Mouse (Mus musculus) v-Abl transformed pro-B cells (cell line): ENCODE measurements around the gene Shank3.

Experiments used
- in situ Hi-C, 2 experiments: fragments of 400-800 bp; cut with MboI; formaldehyde crosslinking; loops; one replicate each; pipeline ENCODE4 v1.15.1; 2025; ENCODE audit not compliant: unreplicated experiment in 2 of 2

The Shank3 gene

GRCm38 (mm10) chr15:89521951-89522350 is 22.5 kb downstream of the Shank3 start:
- in situ Hi-C loops: no loop called here

DNA sequence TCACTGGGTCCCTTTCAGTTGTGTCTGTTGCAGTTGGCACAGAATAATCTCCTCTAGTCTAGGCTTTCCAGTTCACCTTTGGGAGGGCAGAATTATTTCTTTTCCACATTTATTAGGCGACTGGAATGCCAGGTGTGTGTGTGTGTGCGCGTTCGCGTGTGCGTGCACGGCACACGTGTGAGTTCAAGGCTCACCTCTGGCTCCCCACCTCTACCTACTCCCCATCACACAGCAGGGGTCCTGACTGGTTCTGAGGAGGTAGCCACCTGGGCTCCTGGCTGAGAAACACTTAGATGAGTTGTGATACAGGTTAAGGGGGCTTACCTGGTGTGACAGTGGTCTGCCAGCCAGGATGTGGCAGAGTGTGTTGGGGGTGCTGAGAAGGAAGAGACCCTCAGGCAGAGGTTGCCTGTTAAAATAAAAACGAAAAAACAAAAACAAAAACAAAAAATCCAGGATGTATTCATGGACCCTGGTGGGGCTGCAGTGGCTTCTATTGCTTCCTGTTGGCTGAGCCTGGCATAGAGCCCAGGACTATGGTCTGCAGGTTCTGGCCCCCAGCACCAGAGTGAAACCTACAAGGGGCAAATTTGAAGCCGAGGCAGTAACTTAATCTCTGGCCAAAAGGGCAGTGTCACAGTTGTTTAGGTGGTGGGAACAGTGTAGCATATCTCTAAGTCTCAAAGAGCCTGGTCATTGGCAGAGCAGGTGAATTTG is 23.3 kb downstream of the Shank3 start:
- in situ Hi-C loops: no loop called here

- in situ Hi-C loops: no loop called here
Observed at GRCm38 (mm10) chr15:89523283-89523832, 23.9 kb downstream of the Shank3 start.

GRCm38 (mm10) chr15:89524001-89524571 is 24.7 kb downstream of the Shank3 start:
- in situ Hi-C loops: no loop called here

- in situ Hi-C loops: no loop called here
Observed at GRCm38 (mm10) chr15:89524611-89525415, 25.4 kb downstream of the Shank3 start.

DNA sequence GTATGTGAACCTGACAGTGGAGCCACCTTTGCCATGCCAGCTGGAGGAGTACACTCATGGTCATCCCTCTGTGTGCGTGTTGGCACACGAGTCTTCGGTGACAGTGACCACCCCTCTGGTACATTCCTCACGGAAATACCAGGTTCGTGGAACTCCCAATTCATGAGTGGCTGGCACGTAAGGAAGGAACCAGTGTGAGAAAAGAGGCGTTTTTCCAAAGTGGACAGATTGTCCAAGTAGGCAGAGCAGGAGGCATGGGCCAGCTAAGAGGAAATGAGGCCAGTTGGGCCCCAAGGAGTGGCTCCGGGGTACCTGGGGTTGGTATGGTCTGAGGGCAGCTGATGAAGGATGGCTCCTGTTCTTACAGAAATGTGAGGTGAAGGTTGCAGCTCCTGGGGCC is 26.0 kb downstream of the Shank3 start:
- in situ Hi-C loops: no loop called here

DNA sequence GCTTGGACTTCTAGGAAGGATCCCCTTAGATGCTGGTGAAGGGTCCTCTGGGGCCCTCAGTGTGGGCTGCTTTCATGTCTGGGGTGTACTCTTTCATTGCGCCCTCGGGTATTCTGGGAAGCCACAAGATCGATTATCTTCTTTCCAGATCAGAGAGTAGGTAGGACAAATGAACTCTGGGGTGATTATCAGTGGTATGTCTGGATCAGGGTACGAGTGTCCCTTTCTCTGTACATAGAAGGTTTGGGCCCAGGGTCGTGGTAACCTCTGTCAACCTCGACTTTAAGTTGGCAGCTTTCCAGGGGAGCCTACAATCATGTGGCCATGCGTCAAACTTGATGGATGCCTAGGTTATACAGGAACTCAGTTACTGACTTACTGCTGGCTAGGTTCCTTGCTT is 26.5 kb downstream of the Shank3 start:
- in situ Hi-C loops: no loop called here

DNA sequence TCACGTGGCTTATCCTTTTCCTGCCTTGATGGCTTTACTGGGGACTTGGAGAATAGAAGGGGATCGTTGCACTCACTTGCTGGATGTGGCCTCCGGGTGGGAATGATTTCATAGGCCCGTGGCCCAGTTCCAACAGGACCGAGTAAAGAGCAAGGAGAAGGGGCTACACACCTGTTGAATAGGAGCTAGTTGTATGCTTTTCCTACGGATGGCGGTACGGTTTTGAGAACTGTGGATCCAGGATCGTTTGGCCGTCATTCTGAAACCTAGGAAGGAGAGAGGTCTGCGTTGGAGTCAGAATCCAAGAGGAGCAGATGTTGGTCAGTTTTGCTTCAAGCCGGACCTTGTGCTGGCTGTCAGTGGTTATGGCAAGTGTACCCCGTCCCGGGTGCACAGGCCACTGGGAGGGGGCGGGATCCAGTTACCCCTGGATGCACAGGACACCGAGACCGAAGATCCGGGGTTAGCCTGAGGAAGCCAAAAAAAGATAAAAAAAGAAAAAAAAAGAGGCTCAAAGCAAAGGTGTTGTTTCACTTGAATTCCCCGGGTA is 27.4 kb downstream of the Shank3 start:
- in situ Hi-C loops: no loop called here

GRCm38 (mm10) chr15:89527466-89527865 is 28.0 kb downstream of the Shank3 start:
- in situ Hi-C loops: no loop called here

- in situ Hi-C loops: no loop called here
Observed at GRCm38 (mm10) chr15:89528201-89528850, 28.9 kb downstream of the Shank3 start.

DNA sequence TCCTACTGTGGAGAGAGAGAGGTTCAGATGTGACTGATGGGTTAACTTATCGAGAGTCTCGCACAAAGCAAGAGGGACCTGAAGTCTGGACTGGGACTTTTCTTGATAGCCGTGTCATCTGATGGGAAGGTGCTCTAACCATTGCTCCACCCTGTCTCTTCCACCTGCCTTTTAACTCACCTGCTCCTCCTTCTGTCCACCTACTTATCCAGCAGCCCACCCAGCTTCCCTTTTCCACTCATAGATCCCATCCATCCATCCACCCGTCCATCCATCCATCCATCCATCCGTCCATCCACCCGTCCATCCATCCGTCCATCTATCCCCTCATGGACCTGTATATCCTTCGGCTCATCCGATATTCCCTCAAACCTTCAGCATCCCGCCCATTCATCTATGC is 29.5 kb downstream of the Shank3 start:
- in situ Hi-C loops: no loop called here

- in situ Hi-C loops: no loop called here
Observed at GRCm38 (mm10) chr15:89530336-89530735, 30.9 kb downstream of the Shank3 start.

- in situ Hi-C loops: no loop called here
Observed at GRCm38 (mm10) chr15:89531399-89531798, 32.0 kb downstream of the Shank3 start.

- in situ Hi-C loops: no loop called here
Observed at GRCm38 (mm10) chr15:89532026-89532923, 32.9 kb downstream of the Shank3 start.

- in situ Hi-C loops: no loop called here
Observed at GRCm38 (mm10) chr15:89532924-89533842, 33.8 kb downstream of the Shank3 start.

- in situ Hi-C loops: no loop called here
Observed at GRCm38 (mm10) chr15:89533843-89534207, 34.4 kb downstream of the Shank3 start.

GRCm38 (mm10) chr15:89544171-89544570 is 44.7 kb downstream of the Shank3 start:
- in situ Hi-C loops: no loop called here

DNA sequence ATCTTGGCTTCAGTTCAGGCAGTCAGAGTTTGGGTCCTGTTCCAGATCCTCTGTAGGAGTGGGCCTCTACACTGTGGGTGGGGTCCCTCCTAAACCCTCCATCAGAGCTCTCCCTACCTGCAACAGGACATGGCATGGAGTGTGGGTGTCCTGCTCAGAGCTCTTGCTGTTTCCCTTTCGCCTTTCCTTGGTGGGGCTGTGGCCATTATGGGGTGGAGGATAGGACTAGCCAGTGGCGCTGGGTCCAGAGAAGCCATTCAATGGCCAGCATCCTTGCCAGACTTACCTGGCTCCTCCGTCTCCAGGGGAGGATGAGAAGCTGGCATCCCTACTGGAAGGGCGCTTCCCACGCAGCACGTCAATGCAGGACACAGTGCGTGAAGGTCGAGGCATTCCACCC is 47.9 kb downstream of the Shank3 start:
- in situ Hi-C loops: no loop called here
